Mouse (Mus musculus): ENCODE results near the gene Lpcat1. TPM values are rescaled to one million over a fixed set of nuclear protein-coding genes. Genes with fewer than 3 reads are reported as not detected.

The Lpcat1 gene
- polyA plus RNA-seq, 1 experiment from 2014 or later: 77.9 TPM

DNA sequence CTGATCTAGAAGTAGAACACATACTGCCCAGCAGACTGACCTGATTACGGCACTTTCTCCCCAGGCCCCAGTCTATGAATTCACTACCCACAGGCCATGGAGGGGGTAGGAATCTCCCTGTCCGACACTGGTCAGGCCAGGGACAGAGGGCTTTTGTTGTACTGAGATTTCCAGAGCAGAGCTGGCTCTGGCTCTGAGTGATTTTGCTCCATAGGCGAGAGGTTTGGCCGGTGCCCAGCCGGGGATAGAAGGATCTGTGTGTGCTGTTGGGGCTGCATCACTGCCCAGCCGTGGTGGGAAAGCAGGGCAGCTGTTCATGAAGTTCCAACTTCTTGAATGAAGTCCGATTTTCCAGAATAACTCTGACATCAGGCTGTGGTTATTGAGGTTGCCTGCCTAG lies 20.1 kb upstream of the Lpcat1 start:
- no peak overlapping the region for H3K4me3 ChIP-seq (replicated peaks)
- peak overlapping the region; percentile 66 for H3K4me2 ChIP-seq
- peaks cover 88% of the 10 kb centered on the region for H3K4me1 ChIP-seq (replicated peaks)
- H3K27ac ChIP-seq: peak overlapping the region; percentile 99
- DNase-seq: no peak
- no peaks in the 10 kb centered on the region for H3K9me3 ChIP-seq (replicated peaks)
- no peak for ATAC-seq (ENCODE audit: low read depth)
- peak overlapping the region; percentile 73 for H3K9ac ChIP-seq
- 64% methylated on average over 7 of the region's 7 CpGs for WGBS (ENCODE audit: insufficient replicate concordance)
- no peaks in the 10 kb centered on the region for H3K36me3 ChIP-seq
- H3K27me3 ChIP-seq: no peaks in the 10 kb centered on the region

- DNase-seq: no peak
- H3K9me3 ChIP-seq (replicated peaks): no peaks in the 10 kb centered on the region
- peak overlapping the region; percentile 99 for H3K27ac ChIP-seq
- H3K4me1 ChIP-seq (replicated peaks): peaks cover 83% of the 10 kb centered on the region
- H3K4me2 ChIP-seq: no peak overlapping the region
- peak overlapping the region; percentile 73 for H3K9ac ChIP-seq
- H3K4me3 ChIP-seq (replicated peaks): no peak overlapping the region
- H3K27me3 ChIP-seq: no peaks in the 10 kb centered on the region
- no peaks in the 10 kb centered on the region for H3K36me3 ChIP-seq
- no peak for ATAC-seq (ENCODE audit: low read depth)
- WGBS (ENCODE audit: insufficient replicate concordance): 58% methylated on average over 2 of the region's 2 CpGs
These were observed 19.5 kb upstream of the Lpcat1 start for GRCm38 (mm10) chr13:73447478-73447877.

- Histone ChIP-seq H3K9me3 (replicated peaks) (no peaks in the 10 kb centered on the region), H3K27me3 (no peaks in the 10 kb centered on the region), H3K4me3 (replicated peaks) (no peak overlapping the region), H3K4me2 (no peak overlapping the region), H3K9ac (peak overlapping the region; percentile 73), H3K4me1 (replicated peaks) (peaks cover 76% of the 10 kb centered on the region), H3K27ac (peak overlapping the region; percentile 99), H3K36me3 (no peaks in the 10 kb centered on the region)
- ATAC-seq (ENCODE audit: low read depth) (no peak), DNase-seq (no peak)
- 67% methylated on average over 2 of the region's 2 CpGs for WGBS (ENCODE audit: insufficient replicate concordance)
These were observed 18.8 kb upstream of the Lpcat1 start for GRCm38 (mm10) chr13:73448201-73448600.

GRCm38 (mm10) chr13:73448723-73449122 lies 18.3 kb upstream of the Lpcat1 start:
- Histone ChIP-seq H3K27me3 (no peaks in the 10 kb centered on the region), H3K36me3 (no peaks in the 10 kb centered on the region), H3K4me1 (replicated peaks) (peaks cover 76% of the 10 kb centered on the region), H3K9me3 (replicated peaks) (no peaks in the 10 kb centered on the region), H3K4me3 (replicated peaks) (no peak overlapping the region), H3K4me2 (no peak overlapping the region), H3K9ac (peak overlapping the region; percentile 73; the same call in 1 of the 2 replicates), H3K27ac (peak overlapping the region; percentile 99)
- ATAC-seq (ENCODE audit: low read depth) (no peak), DNase-seq (no peak)
- WGBS (ENCODE audit: insufficient replicate concordance): 82% methylated on average over 3 of the region's 3 CpGs

DNA sequence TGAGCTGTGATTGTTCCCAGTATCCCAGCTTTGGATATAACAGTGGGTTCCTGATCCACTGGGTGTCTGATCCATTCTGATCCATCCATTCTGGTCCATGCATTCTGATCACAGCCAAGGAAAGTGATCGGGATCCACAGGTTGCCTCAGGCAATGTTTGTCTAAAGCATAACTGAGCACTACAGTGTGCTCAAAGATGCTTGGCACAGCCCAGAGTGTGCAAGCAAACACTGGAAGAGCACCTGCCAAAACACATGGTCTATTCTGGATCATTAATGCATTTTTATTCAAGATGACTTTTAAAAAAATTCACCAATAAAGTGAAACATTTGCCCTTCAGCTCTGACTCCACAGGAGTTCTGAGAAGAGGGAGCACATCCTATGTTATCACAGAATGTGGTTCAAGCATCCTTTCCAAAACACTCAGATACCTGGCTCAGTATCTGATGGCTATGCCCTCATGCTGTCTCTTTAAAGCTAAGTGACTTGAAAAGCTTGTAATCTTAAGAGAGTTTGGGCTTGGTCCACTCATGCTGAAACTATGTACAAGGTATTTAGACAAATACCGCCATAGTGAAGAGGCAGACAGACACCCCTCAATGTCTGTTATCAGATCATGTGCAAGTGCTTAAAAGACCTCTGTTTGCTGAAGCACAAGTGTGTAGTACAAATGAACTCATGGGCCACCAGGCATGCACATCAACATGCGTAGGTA lies 13.3 kb upstream of the Lpcat1 start:
- Histone ChIP-seq H3K4me2 (no peak overlapping the region), H3K4me3 (replicated peaks) (no peak overlapping the region), H3K27ac (no peak overlapping the region), H3K4me1 (replicated peaks) (peaks cover 61% of the 10 kb centered on the region), H3K9me3 (replicated peaks) (no peaks in the 10 kb centered on the region), H3K27me3 (no peaks in the 10 kb centered on the region), H3K9ac (no peak overlapping the region), H3K36me3 (no peaks in the 10 kb centered on the region)
- no peak for DNase-seq
- no peak for ATAC-seq (ENCODE audit: low read depth)
- 79% methylated on average over 3 of the region's 3 CpGs for WGBS (ENCODE audit: insufficient replicate concordance)

- H3K4me2 ChIP-seq: no peak overlapping the region
- no peak overlapping the region for H3K9ac ChIP-seq
- H3K27me3 ChIP-seq: no peaks in the 10 kb centered on the region
- H3K4me3 ChIP-seq (replicated peaks): no peak overlapping the region
- ATAC-seq (ENCODE audit: low read depth) (no peak), DNase-seq (no peak)
- H3K9me3 ChIP-seq (replicated peaks): no peaks in the 10 kb centered on the region
- peak overlapping the region; percentile 25; the same call in 1 of the 2 replicates for H3K27ac ChIP-seq
- H3K4me1 ChIP-seq (replicated peaks): peaks cover 61% of the 10 kb centered on the region
- no peaks in the 10 kb centered on the region for H3K36me3 ChIP-seq
- 68% methylated on average over 3 of the region's 3 CpGs for WGBS (ENCODE audit: insufficient replicate concordance)
These were observed 11.7 kb upstream of the Lpcat1 start for GRCm38 (mm10) chr13:73455328-73455727.

GRCm38 (mm10) chr13:73457301-73457700 lies 9.7 kb upstream of the Lpcat1 start:
- DNase-seq (no peak), ATAC-seq (ENCODE audit: low read depth) (no peak)
- Histone ChIP-seq H3K4me1 (replicated peaks) (peaks cover 51% of the 10 kb centered on the region), H3K36me3 (no peaks in the 10 kb centered on the region), H3K4me2 (no peak overlapping the region), H3K4me3 (replicated peaks) (no peak overlapping the region), H3K9ac (no peak overlapping the region), H3K27me3 (no peaks in the 10 kb centered on the region), H3K27ac (no peak overlapping the region), H3K9me3 (replicated peaks) (no peaks in the 10 kb centered on the region)
- 84% methylated on average over 4 of the region's 4 CpGs for WGBS (ENCODE audit: insufficient replicate concordance)

DNA sequence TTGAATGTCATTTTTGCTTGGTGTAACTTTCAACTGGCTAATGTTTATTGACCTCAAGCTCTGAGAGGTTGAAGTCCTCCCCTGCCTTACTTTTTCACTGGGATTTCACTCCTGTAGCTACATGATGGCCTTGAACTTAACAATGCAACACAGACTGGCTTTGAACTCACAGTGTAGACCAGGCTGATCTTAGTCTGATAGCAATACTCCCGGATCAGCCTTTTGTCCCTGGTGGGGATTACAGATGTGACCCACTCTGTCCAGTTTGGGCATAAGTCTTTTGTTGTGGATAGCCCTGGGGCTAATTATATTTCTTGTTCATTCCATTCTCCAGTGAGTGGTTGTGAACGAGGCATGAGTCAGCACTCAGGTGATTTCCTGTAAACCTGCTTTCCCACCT lies 9.3 kb upstream of the Lpcat1 start:
- Histone ChIP-seq H3K36me3 (no peaks in the 10 kb centered on the region), H3K4me1 (replicated peaks) (peaks cover 51% of the 10 kb centered on the region), H3K9ac (no peak overlapping the region), H3K4me2 (no peak overlapping the region), H3K4me3 (replicated peaks) (no peak overlapping the region), H3K27ac (no peak overlapping the region), H3K9me3 (replicated peaks) (no peaks in the 10 kb centered on the region), H3K27me3 (no peaks in the 10 kb centered on the region)
- no peak for ATAC-seq (ENCODE audit: low read depth)
- 66% methylated on average over 2 of the region's 2 CpGs for WGBS (ENCODE audit: insufficient replicate concordance)
- DNase-seq: no peak

DNA sequence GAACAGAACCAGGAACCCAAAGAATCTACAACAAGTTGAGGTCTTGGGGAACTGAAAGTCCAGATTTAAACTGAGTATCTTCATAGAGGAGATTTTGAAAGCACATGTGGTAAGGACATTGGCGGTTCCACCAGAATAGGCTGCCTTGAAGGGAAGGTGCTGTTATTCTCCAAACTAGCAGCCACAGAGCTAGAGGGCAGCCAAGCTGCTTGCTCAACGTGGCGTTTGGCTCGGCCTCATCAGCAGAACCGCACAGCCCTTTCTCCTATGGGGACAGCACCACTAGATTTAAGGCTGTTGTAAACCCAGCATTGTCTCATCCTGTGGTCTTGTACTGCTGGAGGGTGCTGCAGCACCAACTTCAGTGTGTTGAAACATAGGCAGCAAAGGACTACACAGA lies 8.3 kb upstream of the Lpcat1 start:
- H3K27ac ChIP-seq: peak overlapping the region; percentile 7; the same call in 1 of the 2 replicates
- no peaks in the 10 kb centered on the region for H3K36me3 ChIP-seq
- ATAC-seq (ENCODE audit: low read depth): no peak
- H3K9ac ChIP-seq: no peak overlapping the region
- peaks cover 45% of the 10 kb centered on the region for H3K4me1 ChIP-seq (replicated peaks)
- H3K4me3 ChIP-seq (replicated peaks): no peak overlapping the region
- WGBS (ENCODE audit: insufficient replicate concordance): 58% methylated on average over 5 of the region's 5 CpGs
- no peaks in the 10 kb centered on the region for H3K27me3 ChIP-seq
- H3K9me3 ChIP-seq (replicated peaks): no peaks in the 10 kb centered on the region
- no peak overlapping the region for H3K4me2 ChIP-seq
- DNase-seq: no peak

DNA sequence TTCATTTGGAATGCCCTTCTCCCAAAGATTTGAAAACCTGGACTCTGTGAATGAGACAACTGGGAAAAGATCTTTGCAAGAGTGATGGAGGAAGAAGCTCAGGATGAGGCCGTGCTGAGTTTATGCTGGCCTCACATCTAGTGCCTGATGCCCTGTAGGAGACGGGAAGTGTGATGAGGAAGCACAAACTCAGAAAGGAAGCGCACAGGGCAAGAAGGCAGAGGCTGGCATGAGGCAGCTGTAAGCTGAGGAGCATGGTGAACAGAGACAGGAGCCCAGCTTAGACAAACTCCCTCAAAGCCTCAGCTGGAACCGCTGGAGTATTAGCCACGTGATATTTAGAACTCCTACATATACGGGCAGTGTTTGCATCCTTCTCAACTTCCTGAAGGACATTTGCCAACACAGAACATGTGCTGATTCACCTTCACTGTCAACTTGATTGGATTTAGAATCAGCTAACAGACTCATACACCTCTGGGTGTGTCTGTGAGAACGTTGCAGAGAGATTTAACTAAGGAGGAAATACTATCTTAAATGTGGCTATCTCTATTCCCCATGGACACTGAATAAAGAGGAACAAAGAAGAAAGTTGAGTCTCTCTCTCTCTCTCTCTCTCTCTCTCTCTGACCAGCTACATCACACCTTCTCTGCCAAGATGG lies 7.7 kb upstream of the Lpcat1 start:
- H3K27me3 ChIP-seq: no peaks in the 10 kb centered on the region
- no peak overlapping the region for H3K4me2 ChIP-seq
- 28% methylated on average over 7 of the region's 7 CpGs for WGBS (ENCODE audit: insufficient replicate concordance)
- no peaks in the 10 kb centered on the region for H3K36me3 ChIP-seq
- ATAC-seq (ENCODE audit: low read depth): peak; percentile 56; the same call in 1 of the 2 replicates
- H3K9ac ChIP-seq: no peak overlapping the region
- H3K27ac ChIP-seq: peak overlapping the region; percentile 7; the same call in 1 of the 2 replicates
- H3K4me1 ChIP-seq (replicated peaks): peaks cover 45% of the 10 kb centered on the region
- no peaks in the 10 kb centered on the region for H3K9me3 ChIP-seq (replicated peaks)
- no peak overlapping the region for H3K4me3 ChIP-seq (replicated peaks)
- no peak for DNase-seq

GRCm38 (mm10) chr13:73461551-73461950 lies 5.4 kb upstream of the Lpcat1 start:
- Histone ChIP-seq H3K4me2 (no peak overlapping the region), H3K27ac (peak overlapping the region; percentile 6; the same call in 1 of the 2 replicates), H3K9me3 (replicated peaks) (no peaks in the 10 kb centered on the region), H3K9ac (no peak overlapping the region), H3K36me3 (no peaks in the 10 kb centered on the region), H3K27me3 (no peaks in the 10 kb centered on the region), H3K4me1 (replicated peaks) (peaks cover 50% of the 10 kb centered on the region), H3K4me3 (replicated peaks) (no peak overlapping the region)
- DNase-seq: no peak
- ATAC-seq (ENCODE audit: low read depth): no peak

GRCm38 (mm10) chr13:73465156-73465555 lies 1.8 kb upstream of the Lpcat1 start:
- Histone ChIP-seq H3K27ac (peak overlapping the region; percentile 68), H3K27me3 (no peaks in the 10 kb centered on the region), H3K4me1 (replicated peaks) (peaks cover 51% of the 10 kb centered on the region), H3K36me3 (peaks cover 10% of the 10 kb centered on the region), H3K4me2 (no peak overlapping the region), H3K4me3 (replicated peaks) (no peak overlapping the region), H3K9ac (0 out of 2 replicates have a peak overlapping the region, but pooled peaks have one; percentile 27), H3K9me3 (replicated peaks) (no peaks in the 10 kb centered on the region)
- ATAC-seq (ENCODE audit: low read depth) (no peak), DNase-seq (no peak)
- WGBS (ENCODE audit: insufficient replicate concordance): 28% methylated on average over 2 of the region's 2 CpGs

Data from liver, embryonic 13.5 days (tissue).